Mouse (Mus musculus) liver, embryonic 15.5 days (tissue): Measurements from ENCODE around the gene Plekha1. TPM values are rescaled to one million over a fixed set of nuclear protein-coding genes. Genes with fewer than 3 reads are reported as not detected.

Experiments
- ATAC-seq: fragments of 200-750 bp; cut with Nextera tagmentation; 2 replicates; pipeline ENCODE4 v1.8.0; 2017; ENCODE audit warnings: moderate number of reproducible peaks, mild to moderate bottlenecking, moderate library complexity; ENCODE audit not compliant: insufficient read depth
- H3K27ac ChIP-seq: fragments of 300-500 bp; sonication (generic); replicated peaks from 2 replicates; pipeline ENCODE4 v1.5.1; 2015; ENCODE audit warnings: mild to moderate bottlenecking, inconsistent platforms
- H3K27me3 ChIP-seq: fragments of 300-500 bp; sonication (generic); 2 replicates; pipeline ENCODE4 v1.6.1; 2015; ENCODE audit warnings: mild to moderate bottlenecking, inconsistent platforms
- H3K36me3 ChIP-seq: fragments of 300-500 bp; sonication (generic); replicated peaks from 2 replicates; pipeline ENCODE4 v1.6.1; 2015; ENCODE audit warnings: moderate library complexity, mild to moderate bottlenecking, inconsistent platforms
- H3K4me1 ChIP-seq: fragments of 300-500 bp; sonication (generic); replicated peaks from 2 replicates; pipeline ENCODE4 v1.6.1; 2015; ENCODE audit warnings: inconsistent platforms
- H3K4me2 ChIP-seq: fragments of 300-500 bp; sonication (generic); 2 replicates; pipeline ENCODE4 v1.6.1; 2015; ENCODE audit warnings: moderate library complexity, mild to moderate bottlenecking, inconsistent platforms
- H3K4me3 ChIP-seq: fragments of 300-500 bp; sonication (generic); replicated peaks from 2 replicates; pipeline ENCODE4 v1.5.1; 2015; ENCODE audit warnings: mild to moderate bottlenecking, inconsistent platforms
- H3K9ac ChIP-seq: fragments of 300-500 bp; sonication (generic); 2 replicates; pipeline ENCODE4 v1.6.1; 2015; ENCODE audit warnings: moderate library complexity, mild to moderate bottlenecking, inconsistent platforms
- H3K9me3 ChIP-seq: fragments of 300-500 bp; sonication (generic); replicated peaks from 2 replicates; pipeline ENCODE4 v1.6.1; 2016; ENCODE audit warnings: inconsistent platforms
- WGBS: fragments of 180-500 bp; shearing (Covaris S2); methylation state at CpG from one replicate; pipeline ENCODE4 v1.1.7; 2015; ENCODE audit warnings: mixed read lengths; ENCODE audit not compliant: insufficient replicate concordance; 5-methylcytosine and 5-hydroxymethylcytosine counted together
- polyA plus RNA-seq: library from polyadenylated mRNA; unstranded; fragments of >200 nt; fragmentation: Nextera tagmentation; extraction: Ambion mirVana; gene quantifications from 2 replicates; pipeline ENCODE4 v1.2.1, GENCODE M21; 2015

Plekha1 gene
- polyA plus RNA-seq, 1 experiment from 2014 or later = 10.3 TPM

- H3K9me3 ChIP-seq = no peaks in the 10 kb centered on the region
- H3K4me2 ChIP-seq = no peak overlapping the region
These were observed 30.3 kb upstream of the Plekha1 start for GRCm38 (mm10) chr7:130834958-130835861.

GRCm38 (mm10) chr7:130836066-130836465, 29.5 kb upstream of the Plekha1 start:
- Histone ChIP-seq H3K27ac (no peak overlapping the region), H3K4me1 (peaks cover 28% of the 10 kb centered on the region), H3K9me3 (no peaks in the 10 kb centered on the region), H3K4me2 (no peak overlapping the region), H3K36me3 (no peaks in the 10 kb centered on the region), H3K4me3 (no peak overlapping the region), H3K27me3 (peaks cover 3% of the 10 kb centered on the region; the same call in 1 of the 2 replicates), H3K9ac (no peak overlapping the region)
- ATAC-seq = no peak
- WGBS = 62% methylated on average over 9 of the region's 9 CpGs

More at GRCm38 (mm10) chr7:130834958-130835861, 30.3 kb upstream of the Plekha1 start:
- 37% methylated on average over 18 of the region's 18 CpGs for WGBS
- Histone ChIP-seq H3K27me3 (peaks cover 3% of the 10 kb centered on the region; the same call in 1 of the 2 replicates), H3K27ac (peak overlapping the region; percentile 78), H3K4me1 (peaks cover 28% of the 10 kb centered on the region), H3K4me3 (no peak overlapping the region), H3K36me3 (no peaks in the 10 kb centered on the region), H3K9ac (no peak overlapping the region)
- no peak for ATAC-seq

DNA sequence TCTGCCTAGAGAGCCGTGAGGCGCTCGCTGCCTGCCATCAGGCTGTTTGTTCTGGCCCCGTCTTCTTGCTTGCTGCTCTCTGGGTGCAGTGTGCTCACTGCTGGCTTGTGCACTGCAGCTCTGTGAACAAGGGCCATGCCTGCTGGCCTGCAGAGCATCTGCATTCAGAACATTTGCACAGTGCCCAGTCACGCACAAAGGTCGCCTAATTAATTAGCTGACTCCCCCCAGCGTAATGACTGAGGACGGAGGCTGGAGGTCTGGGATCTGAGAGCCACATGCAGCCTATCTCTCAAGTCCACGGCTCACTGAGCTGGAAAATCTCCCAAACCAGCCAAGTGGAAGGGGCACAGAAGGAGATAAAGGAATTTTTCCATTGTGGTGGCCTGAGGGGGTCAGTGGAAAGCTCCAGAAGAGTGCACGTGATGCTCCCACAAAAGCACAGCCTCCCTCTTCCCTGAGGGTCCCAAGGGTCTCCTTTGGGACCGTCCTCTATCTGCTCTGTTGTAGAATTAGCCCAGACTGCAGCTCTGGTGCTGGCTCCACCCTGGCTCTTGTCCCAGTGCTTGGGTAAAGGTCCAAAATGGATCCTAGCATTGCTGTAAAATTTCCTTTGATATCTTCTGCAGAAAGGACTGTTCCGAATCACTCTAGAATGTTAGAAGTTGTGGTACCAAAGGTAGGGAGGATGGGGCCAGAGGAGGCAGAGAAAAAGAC, 27.5 kb upstream of the Plekha1 start:
- ATAC-seq = no peak
- 68% methylated on average over 12 of the region's 12 CpGs for WGBS
- Histone ChIP-seq H3K4me2 (no peak overlapping the region), H3K27me3 (peaks cover 3% of the 10 kb centered on the region; the same call in 1 of the 2 replicates), H3K9ac (no peak overlapping the region), H3K4me1 (peaks cover 28% of the 10 kb centered on the region), H3K27ac (no peak overlapping the region), H3K36me3 (no peaks in the 10 kb centered on the region), H3K9me3 (no peaks in the 10 kb centered on the region), H3K4me3 (no peak overlapping the region)

DNA sequence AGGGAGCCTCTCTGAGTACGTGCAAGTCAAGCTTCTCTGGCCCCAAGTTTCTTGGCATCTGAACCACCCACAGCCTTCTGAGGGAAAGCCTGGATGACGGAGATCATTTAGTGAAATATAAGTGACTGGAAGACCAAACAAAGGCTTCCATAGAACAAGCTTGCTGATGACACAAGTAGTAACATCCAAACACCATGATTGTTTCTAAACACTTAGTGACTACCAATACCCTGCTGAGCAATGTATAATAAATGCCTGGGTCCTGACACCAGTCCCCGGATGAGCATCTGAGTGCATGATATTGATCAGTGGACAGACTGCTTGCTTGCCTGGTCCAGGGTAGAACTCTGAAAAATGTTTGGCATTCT, 26.9 kb upstream of the Plekha1 start:
- 60% methylated on average over 3 of the region's 3 CpGs for WGBS
- H3K27ac ChIP-seq = no peak overlapping the region
- no peak for ATAC-seq

GRCm38 (mm10) chr7:130839380-130840100, 26.0 kb upstream of the Plekha1 start:
- Histone ChIP-seq H3K27ac (peak overlapping the region; percentile 64; the same call in 1 of the 2 replicates), H3K27me3 (no peaks in the 10 kb centered on the region), H3K9me3 (no peaks in the 10 kb centered on the region), H3K9ac (no peak overlapping the region), H3K4me3 (no peak overlapping the region), H3K4me1 (peaks cover 28% of the 10 kb centered on the region), H3K4me2 (no peak overlapping the region; the same call in 1 of the 2 replicates), H3K36me3 (no peaks in the 10 kb centered on the region)
- ATAC-seq = peak; percentile 49
- 50% methylated on average over 12 of the region's 12 CpGs for WGBS

More for the DNA sequence above, 26.9 kb upstream of the Plekha1 start:
- H3K4me1 ChIP-seq = peaks cover 28% of the 10 kb centered on the region
- peaks cover 3% of the 10 kb centered on the region; the same call in 1 of the 2 replicates for H3K27me3 ChIP-seq
- no peak overlapping the region for H3K9ac ChIP-seq
- H3K36me3 ChIP-seq = no peaks in the 10 kb centered on the region
- no peak overlapping the region for H3K4me2 ChIP-seq
- H3K9me3 ChIP-seq = no peaks in the 10 kb centered on the region
- no peak overlapping the region for H3K4me3 ChIP-seq

DNA sequence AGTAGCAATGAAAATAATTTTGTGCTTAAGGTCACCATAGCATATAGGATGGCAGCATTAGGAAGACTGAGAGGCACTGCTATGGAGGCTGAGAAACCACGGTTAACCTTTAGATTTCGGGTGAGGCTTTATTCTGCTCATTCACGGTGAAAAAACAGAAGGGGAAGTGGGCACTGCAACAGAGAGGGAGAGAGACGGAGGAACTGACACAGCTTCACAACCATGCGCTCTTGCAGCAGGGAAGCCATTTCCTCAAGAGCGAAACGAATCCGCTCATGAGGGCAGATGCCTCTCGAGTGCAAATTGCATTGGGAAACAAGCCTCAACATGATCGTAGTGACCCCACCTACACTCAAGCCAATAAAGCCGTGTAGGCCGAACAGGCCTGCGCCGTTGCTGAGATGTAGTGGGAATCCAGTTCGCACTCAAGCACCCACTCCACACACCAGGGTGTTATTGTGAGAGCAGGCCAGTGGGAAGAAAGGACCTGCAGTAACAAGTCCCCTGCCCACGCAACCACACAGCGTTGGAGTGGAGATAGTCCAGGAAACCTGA, 18.3 kb upstream of the Plekha1 start:
- no peaks in the 10 kb centered on the region for H3K9me3 ChIP-seq
- no peak overlapping the region for H3K4me2 ChIP-seq
- H3K9ac ChIP-seq = no peak overlapping the region
- 44% methylated on average over 17 of the region's 17 CpGs for WGBS
- H3K27ac ChIP-seq = no peak overlapping the region
- H3K27me3 ChIP-seq = no peaks in the 10 kb centered on the region
- no peak overlapping the region for H3K4me3 ChIP-seq
- H3K4me1 ChIP-seq = no peaks in the 10 kb centered on the region
- H3K36me3 ChIP-seq = no peaks in the 10 kb centered on the region
- ATAC-seq = no peak

GRCm38 (mm10) chr7:130854684-130855292, 10.8 kb upstream of the Plekha1 start:
- Histone ChIP-seq H3K9ac (no peak overlapping the region), H3K36me3 (no peaks in the 10 kb centered on the region), H3K4me1 (0 out of 2 replicates have a peak, but pooled peaks cover 2% of the 10 kb centered on the region), H3K4me3 (no peak overlapping the region), H3K4me2 (no peak overlapping the region), H3K27me3 (no peaks in the 10 kb centered on the region), H3K27ac (no peak overlapping the region), H3K9me3 (no peaks in the 10 kb centered on the region)
- WGBS = 56% methylated on average over 4 of the region's 4 CpGs
- no peak for ATAC-seq

- H3K4me1 ChIP-seq = 0 out of 2 replicates have a peak, but pooled peaks cover 2% of the 10 kb centered on the region
- ATAC-seq = no peak
- no peak overlapping the region for H3K4me2 ChIP-seq
- no peaks in the 10 kb centered on the region for H3K36me3 ChIP-seq
- H3K27ac ChIP-seq = no peak overlapping the region
- no peaks in the 10 kb centered on the region for H3K9me3 ChIP-seq
- H3K9ac ChIP-seq = no peak overlapping the region
- WGBS = 47% methylated on average over 3 of the region's 3 CpGs
- no peaks in the 10 kb centered on the region; the same call in 1 of the 2 replicates for H3K27me3 ChIP-seq
- H3K4me3 ChIP-seq = no peak overlapping the region
These were observed 9.9 kb upstream of the Plekha1 start for GRCm38 (mm10) chr7:130855681-130856080.

GRCm38 (mm10) chr7:130857973-130858372, 7.6 kb upstream of the Plekha1 start:
- H3K4me3 ChIP-seq = no peak overlapping the region
- no peaks in the 10 kb centered on the region; the same call in 1 of the 2 replicates for H3K27me3 ChIP-seq
- no peak overlapping the region for H3K4me2 ChIP-seq
- WGBS = 18% methylated on average over 6 of the region's 6 CpGs
- no peak overlapping the region for H3K9ac ChIP-seq
- H3K4me1 ChIP-seq = 0 out of 2 replicates have a peak, but pooled peaks cover 2% of the 10 kb centered on the region
- ATAC-seq = no peak
- no peaks in the 10 kb centered on the region for H3K36me3 ChIP-seq
- H3K27ac ChIP-seq = no peak overlapping the region
- H3K9me3 ChIP-seq = no peaks in the 10 kb centered on the region

GRCm38 (mm10) chr7:130859926-130860325, 5.6 kb upstream of the Plekha1 start:
- H3K9ac ChIP-seq = no peak overlapping the region
- no peaks in the 10 kb centered on the region for H3K36me3 ChIP-seq
- no peaks in the 10 kb centered on the region for H3K9me3 ChIP-seq
- H3K27ac ChIP-seq = no peak overlapping the region
- no peak overlapping the region for H3K4me3 ChIP-seq
- H3K27me3 ChIP-seq = peaks cover 5% of the 10 kb centered on the region
- 0 out of 2 replicates have a peak, but pooled peaks cover under 1% of the 10 kb centered on the region for H3K4me1 ChIP-seq
- WGBS = 49% methylated on average over 4 of the region's 5 CpGs
- H3K4me2 ChIP-seq = no peak overlapping the region
- ATAC-seq = no peak
